Mouse (Mus musculus): ENCODE measurements around the gene Cds1. TPM values are rescaled to one million over a fixed set of nuclear protein-coding genes. Genes with fewer than 3 reads are reported as not detected.

Gene Cds1
- total RNA-seq (2023): 0.49 to 0.83 TPM (median 0.51 TPM) in 4 replicates

GRCm38 (mm10) chr5:101764554-101765347 is at the start of gene Cds1:
Gene Cds1 (plus strand): TSS chr5:101765130.

Other genes with a start within 250 kb of the Cds1 start
- not detected in 4 replicates for gene Nkx6-1, start 100.1 kb upstream of the Cds1 start, total RNA-seq (2023)